Mouse (Mus musculus) myocyte (in vitro differentiated cells): Measurements from ENCODE around the gene Olfr1347.

Experiments
- MYOG ChIP-seq, 3 experiments: IDR thresholded peaks; one replicate each; pipeline ENCODE4 v1.6.1; 2011; ENCODE audit warnings: control low read depth in 2 of 3, low read depth in 2 of 3, mild to moderate bottlenecking in 2 of 3; ENCODE audit not compliant: insufficient read length in 2 of 3, control insufficient read depth in 1 of 3, insufficient read depth in 1 of 3
- POLR2A ChIP-seq: IDR thresholded peaks from one replicate; pipeline ENCODE4 v1.6.1; 2011; ENCODE audit warnings: low read depth, mild to moderate bottlenecking, control low read depth, moderate library complexity; ENCODE audit not compliant: insufficient read length
- TCF12 ChIP-seq: IDR thresholded peaks from one replicate; pipeline ENCODE4 v1.6.1; 2011; ENCODE audit warnings: mild to moderate bottlenecking, control low read depth; ENCODE audit not compliant: poor library complexity, insufficient read depth, severe bottlenecking

DNA sequence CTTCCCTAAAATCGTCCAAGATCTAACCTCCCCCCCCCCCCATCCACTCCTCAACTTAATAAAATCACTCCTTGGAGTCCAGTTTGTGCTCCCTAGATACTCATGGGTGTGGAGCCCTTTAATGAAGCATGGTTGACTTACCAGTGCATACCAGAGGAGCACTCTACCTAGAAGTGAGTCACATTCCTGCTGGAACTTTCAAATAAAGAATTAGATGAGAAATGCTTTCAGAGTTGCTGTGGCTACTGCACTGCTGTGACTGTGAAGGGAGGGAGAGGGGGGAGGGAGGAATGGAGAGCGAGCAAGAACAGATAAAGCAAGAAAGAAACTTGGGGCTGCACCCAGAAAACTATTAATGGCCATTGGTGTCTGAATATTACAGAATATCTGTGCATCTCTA, 58.4 kb downstream of the Olfr1347 start:
- no peak for TF ChIP-seq POLR2A
- no peak for TF ChIP-seq TCF12
- TF ChIP-seq MYOG (IDR thresholded peaks at IDR 0.05; ENCODE audit: control insufficient read depth in 1 of 3, insufficient read depth in 1 of 3, insufficient read length in 2 of 3, low read depth in 2 of 3) = no peak
